Mouse (Mus musculus): ENCODE measurements at regions not wholly inside any gene's neighbourhood (a gene's known extent, or its start where the extent isn't known, plus 50 kb on each side); places are given as distances from the start of the nearest gene placed in this dataset.
A peak's percentile ranks its signal among the peaks of the same experiment; 100 is the strongest.
"Not testable (repeated sequence)": the region's sequence is repeated elsewhere in the genome, so short reads cannot be mapped to it uniquely, and the experiment has no call there.

DNA sequence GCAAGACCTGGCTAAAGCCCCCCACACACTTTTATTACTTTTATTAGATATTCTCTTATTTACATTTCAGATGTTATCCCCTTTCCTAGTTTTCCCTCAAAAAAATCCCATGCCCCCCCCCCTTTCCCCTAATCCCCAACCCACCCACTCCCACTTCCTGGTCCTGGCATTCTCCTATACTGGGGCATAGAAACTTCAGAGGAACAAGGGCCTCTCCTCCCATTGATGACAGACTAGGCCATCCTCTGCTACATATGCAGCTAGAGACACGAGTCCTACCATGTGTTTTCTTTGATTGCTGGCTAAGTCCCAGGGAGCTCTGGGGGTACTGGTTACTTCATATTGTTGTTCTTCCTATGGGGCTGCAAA, 116.8 kb downstream of the Rfpl4b start:
- ATAC-seq (ENCODE audit: insufficient number of reproducible peaks, low FRiP score, low TSS enrichment): not testable (repeated sequence)

DNA sequence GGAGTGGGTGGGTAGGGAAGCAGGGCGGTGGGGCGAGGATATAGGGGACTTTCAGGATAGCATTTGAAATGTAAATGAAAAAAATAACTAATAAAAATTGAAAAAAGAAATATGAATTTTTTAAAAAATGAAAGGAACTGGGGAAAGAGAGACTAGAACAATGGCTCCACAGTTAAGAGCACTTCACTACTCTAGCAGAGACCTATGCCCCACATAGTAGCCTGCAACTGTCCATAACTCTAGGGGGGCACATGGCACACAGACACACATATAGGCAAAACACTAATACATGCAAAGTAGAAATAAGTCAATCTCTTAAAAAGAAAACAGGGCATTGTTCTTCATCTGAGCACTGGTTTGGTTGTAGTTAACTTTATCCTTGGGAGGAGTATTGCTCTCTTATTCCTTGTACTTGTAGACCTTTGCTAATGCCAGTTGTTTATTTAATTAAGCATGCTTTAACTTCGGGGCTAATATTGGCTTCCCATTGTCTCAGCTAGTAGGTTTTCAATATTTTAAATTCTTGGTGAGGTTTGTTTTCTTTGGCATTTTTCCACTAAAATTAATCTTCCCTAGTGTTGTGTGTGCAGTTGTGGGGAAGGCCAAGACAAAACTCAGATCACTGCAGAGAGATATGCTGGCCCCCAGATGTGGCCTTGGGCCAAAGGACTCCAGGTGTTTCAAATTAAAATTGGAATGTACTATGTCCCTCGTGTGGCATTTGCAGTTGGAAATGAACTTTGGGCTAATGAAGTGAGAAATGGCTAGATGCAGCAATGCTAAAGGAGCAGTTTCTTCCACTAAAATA, 117.4 kb downstream of the Rfpl4b start:
- no peak for ATAC-seq (ENCODE audit: insufficient number of reproducible peaks, low FRiP score, low TSS enrichment)

DNA sequence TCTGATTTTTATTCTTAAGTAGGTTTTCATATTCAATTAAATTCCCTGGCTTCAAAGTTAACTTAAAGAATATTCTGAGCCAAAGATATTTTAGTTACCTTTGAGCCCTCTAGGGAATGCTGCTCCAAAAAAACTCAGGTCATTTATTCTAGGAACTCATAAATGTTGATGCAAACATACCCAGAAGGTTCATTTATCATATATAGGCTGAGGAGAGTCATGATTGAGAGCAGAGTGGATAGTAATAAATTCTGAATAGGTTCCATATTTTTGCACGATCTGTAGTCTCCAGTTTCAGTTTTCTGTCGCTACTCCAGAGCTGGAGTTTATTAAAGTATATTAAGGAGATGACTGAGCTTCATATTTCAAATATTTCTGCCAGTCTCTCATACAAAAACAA, 144.1 kb downstream of the Rfpl4b start:
- no peak for ATAC-seq (ENCODE audit: insufficient number of reproducible peaks, low FRiP score, low TSS enrichment)

DNA sequence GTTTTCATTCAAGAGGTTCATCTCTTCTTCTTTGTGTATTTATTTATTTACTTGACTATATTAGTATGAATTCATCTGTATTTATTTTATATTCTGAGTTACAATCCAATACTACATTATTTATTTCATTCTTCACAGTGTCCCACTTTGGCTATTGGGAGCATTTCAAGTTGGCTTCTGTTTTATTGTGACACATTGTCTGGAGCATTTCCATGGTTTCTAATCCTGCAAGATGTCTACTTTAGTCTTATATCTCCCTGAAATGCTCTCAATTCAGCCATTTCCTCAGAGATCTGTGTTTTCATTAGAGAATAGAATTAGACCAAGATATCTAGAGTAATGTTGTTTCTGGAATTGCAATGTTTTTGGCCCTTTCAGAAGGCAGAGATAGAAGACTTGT, 153.0 kb downstream of the Rfpl4b start:
- peak; percentile 71 for ATAC-seq (ENCODE audit: insufficient number of reproducible peaks, low FRiP score, low TSS enrichment)

DNA sequence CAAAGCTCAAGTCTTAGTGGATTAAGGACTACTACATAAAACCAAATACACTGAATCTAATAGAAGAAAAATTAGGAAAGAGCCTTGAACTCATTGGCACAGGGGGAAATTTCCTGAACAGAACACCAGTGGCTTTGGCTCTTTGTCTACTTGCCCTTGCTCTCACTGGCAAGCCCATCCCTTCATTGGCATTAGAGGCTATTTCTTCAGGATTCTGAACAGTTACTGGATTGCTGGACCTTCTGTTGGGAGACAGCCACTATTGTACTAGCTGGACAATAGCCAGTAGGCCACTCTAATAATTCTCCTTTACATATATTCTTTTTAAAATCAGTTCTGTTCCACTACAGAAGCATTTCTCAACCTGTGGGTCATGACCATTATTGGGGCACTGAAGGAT, 153.7 kb downstream of the Rfpl4b start:
- peak; percentile 75 for ATAC-seq (ENCODE audit: insufficient number of reproducible peaks, low FRiP score, low TSS enrichment)

DNA sequence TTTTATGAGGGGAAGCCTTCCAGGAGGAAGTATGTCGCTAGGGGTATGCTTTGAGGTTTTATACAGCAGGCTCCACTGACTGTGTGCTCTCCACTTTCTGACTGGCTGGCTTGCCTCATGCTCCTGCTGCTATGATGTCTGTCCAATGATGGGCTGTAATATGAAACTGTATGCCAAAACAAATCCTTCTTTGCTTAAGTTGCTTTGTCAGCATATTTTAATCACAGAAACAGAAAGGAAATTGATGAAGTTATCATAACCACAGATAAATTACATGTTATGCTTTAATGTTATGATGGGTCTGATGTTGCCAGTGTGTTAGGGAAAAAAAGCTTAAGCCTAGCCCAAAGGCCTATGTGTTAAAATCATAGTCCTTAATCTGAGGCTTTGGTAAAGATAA, 185.9 kb downstream of the Rfpl4b start:
- ATAC-seq (ENCODE audit: insufficient number of reproducible peaks, low FRiP score, low TSS enrichment): no peak

DNA sequence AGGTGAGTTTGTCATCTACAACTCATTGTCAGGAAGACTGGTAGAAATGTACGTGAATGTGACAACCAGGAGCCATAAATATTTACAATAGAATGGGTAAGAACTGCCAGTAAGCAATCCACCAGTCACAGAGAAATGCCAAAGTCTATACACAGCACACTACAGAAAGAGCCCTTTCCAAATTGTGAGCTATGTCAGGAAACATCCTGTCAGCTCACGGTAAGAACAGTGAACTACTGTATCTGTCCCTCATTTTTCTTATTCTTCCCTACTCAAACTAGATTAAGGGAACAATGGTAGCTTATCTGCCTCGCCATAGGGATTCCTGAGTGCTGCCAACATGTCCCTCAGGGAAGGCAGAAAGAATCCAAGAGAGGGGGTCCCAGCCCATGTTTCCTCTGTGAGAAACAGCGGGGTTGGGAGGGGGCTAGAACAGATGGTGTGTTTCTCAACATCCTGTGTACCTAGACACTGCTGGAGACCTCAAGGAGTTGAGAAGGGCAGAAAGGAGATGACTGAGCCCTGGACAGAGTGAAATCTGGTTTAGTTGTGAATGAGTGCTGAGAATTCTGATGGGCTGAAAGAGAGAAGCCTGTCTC, 191.6 kb downstream of the Rfpl4b start:
- no peak for ATAC-seq (ENCODE audit: insufficient number of reproducible peaks, low FRiP score, low TSS enrichment)

DNA sequence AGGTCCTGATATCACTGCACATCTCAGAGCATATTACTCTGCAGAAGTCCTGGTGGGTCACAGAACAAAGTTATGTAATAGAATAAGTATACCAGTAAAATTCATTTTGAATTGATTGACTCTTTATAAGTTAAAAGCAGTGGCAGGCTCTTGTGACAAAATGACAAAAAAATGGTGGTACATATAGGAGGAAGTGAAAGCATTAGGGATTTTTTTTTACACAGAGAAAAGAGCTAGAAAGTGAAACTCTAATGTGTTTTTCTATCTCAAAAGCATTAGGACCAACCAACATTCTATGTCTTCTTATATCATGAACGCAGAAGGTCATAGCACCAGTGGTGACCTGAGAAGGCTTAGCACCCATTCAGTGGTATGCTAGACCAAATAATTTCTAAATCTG, 198.2 kb downstream of the Rfpl4b start:
- no peak for ATAC-seq (ENCODE audit: insufficient number of reproducible peaks, low FRiP score, low TSS enrichment)

DNA sequence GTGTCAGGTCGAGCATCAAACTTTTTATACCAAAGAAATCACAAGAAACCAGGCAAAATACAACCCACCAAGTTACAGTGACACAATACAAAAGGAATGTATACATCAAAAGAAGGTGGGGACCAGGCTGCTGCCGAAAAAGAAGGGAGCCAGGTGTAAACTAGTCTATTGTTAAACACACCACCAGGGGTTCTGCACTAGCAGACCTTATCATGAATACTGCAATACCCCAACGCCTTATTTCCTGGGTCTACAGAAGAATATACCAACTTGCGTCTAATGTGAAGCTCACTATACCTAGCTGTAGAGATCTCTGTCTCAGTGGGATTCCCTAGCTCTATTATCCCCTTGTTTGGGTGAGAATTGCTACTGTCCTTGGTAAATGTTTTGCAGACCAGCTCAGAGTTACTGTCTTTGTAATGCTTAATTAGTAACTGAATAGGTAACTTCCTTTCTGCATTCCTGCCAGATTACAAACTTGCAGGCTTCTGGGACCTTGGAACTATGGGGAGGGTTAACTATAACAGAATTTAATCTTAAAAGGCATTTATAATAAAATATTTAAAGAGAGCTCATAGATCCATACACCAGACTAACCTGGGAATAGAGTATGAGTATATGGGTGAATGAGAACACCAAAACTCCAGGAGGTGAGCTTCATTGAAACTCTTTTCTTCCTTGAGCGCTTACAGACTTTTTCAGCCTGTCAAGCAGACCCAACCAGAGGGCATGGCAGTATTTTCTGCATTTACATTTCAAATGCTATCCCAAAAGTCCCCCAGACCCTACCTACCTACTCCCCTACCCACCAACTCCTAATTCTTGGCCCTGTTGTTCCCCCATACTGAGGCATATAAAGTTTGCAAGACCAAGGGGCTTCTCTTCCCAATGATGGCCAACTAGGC, 211.7 kb downstream of the Rfpl4b start:
- ATAC-seq (ENCODE audit: insufficient number of reproducible peaks, low FRiP score, low TSS enrichment): no peak

DNA sequence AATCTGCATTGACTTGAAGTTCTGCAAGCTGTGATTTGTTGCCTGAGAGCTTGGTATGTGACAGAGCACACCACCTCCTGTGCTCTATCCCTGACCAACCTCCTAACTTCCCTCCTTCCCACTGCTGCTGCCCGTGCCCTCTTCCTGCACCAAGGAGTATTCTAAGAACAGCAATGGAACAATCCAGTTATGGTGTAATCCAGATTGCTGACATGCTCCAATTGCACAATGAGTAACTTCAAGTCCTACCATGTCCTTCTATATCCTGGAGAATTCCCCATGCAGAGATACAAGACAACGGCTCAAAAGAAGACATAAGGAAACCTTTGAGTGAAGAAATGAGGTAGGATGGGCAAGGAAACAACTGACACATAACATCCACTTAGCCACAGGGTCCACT, 235.5 kb downstream of the Rfpl4b start:
- ATAC-seq (ENCODE audit: insufficient number of reproducible peaks, low FRiP score, low TSS enrichment): no peak

DNA sequence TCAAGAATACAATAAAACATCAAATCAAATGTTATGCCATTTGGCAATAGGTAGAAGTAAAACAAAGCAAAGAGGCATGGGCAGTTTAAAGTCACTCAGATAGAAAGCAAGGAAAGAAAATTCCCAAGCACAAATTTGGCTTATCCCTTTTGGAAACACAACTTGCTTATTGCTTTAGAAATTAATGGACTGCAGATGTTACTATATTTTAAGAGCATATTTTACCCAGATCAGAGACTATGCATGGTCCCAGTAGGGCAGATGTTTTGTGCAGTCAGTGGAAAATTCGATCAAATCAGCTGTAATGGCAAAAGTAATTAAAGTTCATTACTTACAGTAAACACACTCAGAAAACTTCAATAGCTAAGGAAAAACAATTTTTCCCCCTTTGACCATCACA, 245.9 kb downstream of the Rfpl4b start:
- ATAC-seq (ENCODE audit: insufficient number of reproducible peaks, low FRiP score, low TSS enrichment): no peak

DNA sequence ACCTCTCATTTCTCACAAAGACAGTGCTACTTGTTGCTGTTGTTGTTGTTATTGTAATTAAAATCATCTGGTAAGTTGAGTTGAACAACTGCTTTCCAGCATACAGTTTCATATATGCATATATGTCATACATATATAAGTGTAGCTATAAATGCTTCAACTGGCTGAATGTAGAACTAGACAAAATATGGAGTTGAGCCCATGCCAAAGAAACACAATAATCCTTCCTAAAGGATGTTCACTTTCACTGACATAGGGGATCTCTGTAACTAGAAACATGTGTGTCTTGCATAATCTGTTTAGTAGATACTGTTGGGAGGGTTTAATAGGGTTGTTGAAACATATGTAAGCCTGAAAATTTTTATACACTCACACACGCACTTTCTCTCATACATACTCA, 247.9 kb downstream of the Rfpl4b start:
- no peak for ATAC-seq (ENCODE audit: insufficient number of reproducible peaks, low FRiP score, low TSS enrichment)

DNA sequence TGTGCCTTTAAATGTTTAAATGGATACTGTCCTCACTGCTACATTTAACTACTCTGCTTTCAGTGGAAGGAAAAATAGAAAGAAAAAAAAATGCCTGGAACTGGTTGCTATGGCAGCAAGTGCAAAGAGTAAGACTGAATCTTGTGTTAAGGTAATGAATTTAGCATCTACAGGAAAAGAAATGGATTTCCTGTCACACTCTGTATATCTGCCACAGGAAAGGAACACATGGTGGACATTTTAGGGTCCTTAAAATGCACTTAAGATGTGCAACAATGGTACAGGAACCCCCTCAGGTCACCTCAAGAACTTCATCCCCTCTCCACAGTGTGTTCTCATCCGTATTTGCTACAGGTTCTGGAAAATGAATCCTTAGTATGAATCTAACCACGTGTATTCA, 248.4 kb downstream of the Rfpl4b start:
- no peak for ATAC-seq (ENCODE audit: insufficient number of reproducible peaks, low FRiP score, low TSS enrichment)

DNA sequence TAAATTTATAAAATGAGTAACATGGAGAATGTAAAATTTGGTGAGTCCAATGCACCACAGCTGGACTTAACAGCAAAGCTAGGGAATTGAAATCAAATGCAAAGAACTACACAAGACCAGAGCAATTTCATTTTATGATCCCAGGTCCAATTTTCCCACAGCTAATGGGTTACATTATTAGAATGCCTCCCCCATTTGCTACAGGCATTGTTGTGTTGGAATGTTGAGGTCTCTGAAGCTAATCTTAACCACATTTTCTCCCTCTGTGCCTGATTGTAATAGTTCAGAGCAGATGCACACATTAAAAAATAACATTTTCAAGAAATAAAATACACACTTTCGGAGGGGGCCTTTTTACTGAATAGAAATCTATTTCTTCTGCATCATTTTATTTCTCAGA, 254.3 kb downstream of the Rfpl4b start:
- no peak for ATAC-seq (ENCODE audit: insufficient number of reproducible peaks, low FRiP score, low TSS enrichment)

DNA sequence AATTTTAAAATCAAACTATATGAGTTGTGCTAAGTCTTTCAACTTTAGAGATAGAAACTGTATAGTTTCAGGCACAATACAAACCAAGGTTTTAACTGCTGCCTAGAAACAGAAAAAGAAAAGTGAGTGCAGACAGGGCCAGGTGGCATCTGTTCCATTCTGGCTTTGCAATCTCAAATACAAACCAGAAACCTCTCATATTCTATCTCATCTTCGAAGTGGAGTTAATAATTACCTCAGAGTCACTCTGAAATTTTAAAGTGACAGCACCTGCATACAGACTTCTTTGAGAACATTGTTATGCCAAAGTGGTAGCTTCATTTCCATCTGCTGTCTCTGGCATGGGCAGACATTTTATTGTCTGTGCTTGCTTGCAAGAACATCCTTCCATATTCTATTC, 255.2 kb downstream of the Rfpl4b start:
- ATAC-seq (ENCODE audit: insufficient number of reproducible peaks, low FRiP score, low TSS enrichment): no peak

DNA sequence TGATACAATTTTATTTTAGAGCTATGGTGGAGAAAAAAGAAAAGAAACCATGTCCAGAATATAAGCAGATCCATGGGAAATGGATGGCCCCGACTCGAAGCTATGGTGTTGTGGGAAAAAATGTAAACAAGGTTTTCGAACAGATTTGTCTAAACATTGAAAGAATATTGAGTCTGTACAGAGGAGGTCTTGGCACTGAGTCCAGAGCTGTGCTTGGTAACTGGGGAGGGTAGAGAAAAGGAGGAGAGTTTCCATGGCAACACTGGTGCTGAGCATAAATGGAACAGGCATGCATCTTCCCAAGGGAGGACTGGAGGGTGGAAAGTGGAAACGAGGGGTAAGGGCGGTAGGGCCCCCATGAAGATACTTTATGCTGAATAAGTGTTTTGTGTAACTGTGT, 266.5 kb downstream of the Rfpl4b start:
- no peak; the same call in 1 of the 2 replicates for ATAC-seq (ENCODE audit: insufficient number of reproducible peaks, low FRiP score, low TSS enrichment)

DNA sequence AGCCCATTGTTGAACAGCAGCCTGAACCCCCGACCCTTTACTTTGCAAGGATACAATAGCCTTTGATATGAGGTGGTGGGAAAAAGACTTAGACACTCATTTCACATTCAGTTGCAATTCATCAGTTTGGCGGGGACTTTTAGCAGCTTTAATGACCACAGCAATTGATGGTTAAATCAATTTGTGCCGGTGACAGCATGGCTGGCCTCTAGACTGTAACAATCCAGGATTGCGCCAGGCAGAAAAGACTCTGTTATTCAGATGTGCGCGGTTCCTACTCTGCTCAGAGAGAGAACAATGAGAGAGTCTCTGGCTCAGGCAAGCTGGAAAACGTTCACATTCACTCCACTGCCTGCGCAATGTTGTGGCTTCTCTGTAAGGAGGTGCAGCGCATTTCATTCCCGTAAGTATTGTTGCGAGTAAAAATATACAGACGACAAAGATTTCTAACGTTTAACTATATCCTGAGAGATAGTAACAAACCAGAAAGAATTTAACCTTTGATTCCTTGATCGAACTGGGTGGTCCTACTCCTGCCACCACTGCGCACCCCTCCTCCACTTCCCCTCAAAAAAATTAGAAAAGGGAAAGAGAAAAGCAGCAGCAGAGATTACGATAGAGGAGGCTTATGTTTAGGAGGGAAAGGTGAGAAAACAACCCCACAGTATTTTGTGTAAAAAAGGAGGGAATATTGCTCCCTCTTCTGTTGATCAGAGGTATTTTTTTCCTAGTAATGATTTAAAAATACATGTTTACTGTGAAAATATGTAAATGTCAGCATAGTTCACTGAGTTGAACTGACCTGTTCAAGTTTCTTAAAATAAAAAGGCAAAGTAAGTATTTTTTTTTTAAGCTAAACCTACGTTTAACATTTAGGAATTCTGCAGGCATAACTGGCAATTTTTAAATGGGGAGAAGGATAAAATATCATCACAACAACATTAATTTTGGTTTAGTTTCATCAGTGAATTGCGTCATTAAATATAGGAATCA, 267.6 kb downstream of the Rfpl4b start:
- ATAC-seq (ENCODE audit: insufficient number of reproducible peaks, low FRiP score, low TSS enrichment): peak; percentile 70

DNA sequence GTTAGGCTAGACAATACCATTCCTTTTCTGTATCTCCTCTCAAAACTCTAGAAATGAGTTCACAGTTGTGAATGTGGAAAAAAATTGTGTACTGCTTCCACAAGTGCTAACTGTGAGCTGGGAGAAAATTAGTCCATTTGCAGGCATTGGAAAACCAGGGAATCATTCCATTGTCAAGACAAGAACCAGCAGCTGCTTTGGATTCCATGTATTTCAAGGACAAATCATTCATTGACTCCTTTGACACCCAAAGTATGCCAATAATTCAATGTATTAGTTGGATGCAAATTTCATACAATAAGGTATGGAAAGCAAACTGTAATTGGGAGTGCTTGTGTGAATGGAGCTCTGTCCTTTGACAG, 268.3 kb downstream of the Rfpl4b start:
- 0 out of 2 replicates have a peak, but pooled peaks have one; percentile 26 for ATAC-seq (ENCODE audit: insufficient number of reproducible peaks, low FRiP score, low TSS enrichment)

DNA sequence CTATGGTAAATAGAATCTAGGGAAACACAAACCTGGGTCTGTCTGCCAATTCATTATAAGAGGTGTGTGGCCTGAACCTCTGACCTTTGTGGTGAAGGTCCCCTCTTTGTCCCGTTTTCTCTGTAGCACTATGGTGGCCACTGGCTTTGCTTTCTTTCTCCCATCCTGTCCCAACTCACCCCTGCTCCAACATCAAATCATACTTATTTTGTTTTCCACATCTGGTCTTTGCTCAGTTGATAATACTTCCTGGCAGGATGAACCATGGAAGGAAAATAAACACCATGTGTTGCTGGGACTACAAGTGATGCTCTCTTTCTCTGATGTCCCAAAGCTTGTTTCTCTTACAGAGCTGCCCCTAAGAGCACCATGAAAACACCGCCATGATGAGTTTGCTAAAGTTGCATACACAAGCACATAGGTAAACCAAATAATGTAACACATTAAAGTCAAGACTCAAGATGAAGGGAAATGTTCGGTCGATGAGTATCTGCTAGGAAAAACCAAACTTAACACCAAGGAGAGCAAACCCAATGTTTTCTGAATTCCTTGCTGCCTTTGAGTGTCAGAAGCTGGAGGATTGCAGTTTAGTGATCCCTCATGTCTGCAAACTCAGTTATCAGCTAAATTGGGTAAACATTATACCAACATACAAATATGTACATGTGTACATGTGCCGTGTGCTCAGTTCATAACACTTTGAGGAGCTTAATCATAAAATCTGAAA, 269.1 kb downstream of the Rfpl4b start:
- ATAC-seq (ENCODE audit: insufficient number of reproducible peaks, low FRiP score, low TSS enrichment): no peak

All from cerebellum, adult (tissue).